Mouse (Mus musculus) cerebellum, adult 2 months (tissue): ENCODE measurements at regions not wholly inside any gene's neighbourhood (a gene's known extent, or its start where the extent isn't known, plus 50 kb on each side); places are given as distances from the start of the nearest gene placed in this dataset.

Experiments
- DNase-seq, 2 experiments: peaks; one replicate each; pipeline ENCODE4 v3.0.0; 2021
- H3K27ac ChIP-seq: fragments of 200-500 bp; 2 replicates; pipeline ENCODE4 v1.5.1; 2012; ENCODE audit warnings: low read length, control low read depth, inconsistent platforms; ENCODE audit not compliant: insufficient read depth
- H3K27me3 ChIP-seq: fragments of 200-500 bp; 2 replicates; pipeline ENCODE4 v1.6.1; 2012; ENCODE audit warnings: inconsistent platforms, mild to moderate bottlenecking, low read length, moderate library complexity; ENCODE audit not compliant: control insufficient read depth, insufficient read depth
- H3K4me1 ChIP-seq: fragments of 200-500 bp; 2 replicates; pipeline ENCODE4 v1.6.1; 2011; ENCODE audit warnings: low read length; ENCODE audit not compliant: control insufficient read depth, insufficient read depth
- H3K4me3 ChIP-seq: fragments of 200-500 bp; replicated peaks from 2 replicates; pipeline ENCODE3; 2011; ENCODE audit warnings: mild to moderate bottlenecking, low read depth, low read length, control low read depth; ENCODE audit not compliant: insufficient read depth
- CTCF ChIP-seq: fragments of 200-500 bp; IDR thresholded peaks from 2 replicates; pipeline ENCODE4 v1.5.1; 2011; ENCODE audit warnings: low read depth, mild to moderate bottlenecking, control low read depth, low read length, moderate library complexity, borderline replicate concordance; ENCODE audit not compliant: insufficient read depth
- POLR2A ChIP-seq: fragments of 200-500 bp; IDR thresholded peaks from 2 replicates; pipeline ENCODE4 v1.6.1; 2011; ENCODE audit warnings: low read length, control low read depth, borderline replicate concordance; ENCODE audit not compliant: insufficient read depth
- WGBS: fragments of 180-500 bp; shearing (Covaris S2); methylation state at CpG from one replicate; pipeline ENCODE4 v1.1.7; 2018; 5-methylcytosine and 5-hydroxymethylcytosine counted together

DNA sequence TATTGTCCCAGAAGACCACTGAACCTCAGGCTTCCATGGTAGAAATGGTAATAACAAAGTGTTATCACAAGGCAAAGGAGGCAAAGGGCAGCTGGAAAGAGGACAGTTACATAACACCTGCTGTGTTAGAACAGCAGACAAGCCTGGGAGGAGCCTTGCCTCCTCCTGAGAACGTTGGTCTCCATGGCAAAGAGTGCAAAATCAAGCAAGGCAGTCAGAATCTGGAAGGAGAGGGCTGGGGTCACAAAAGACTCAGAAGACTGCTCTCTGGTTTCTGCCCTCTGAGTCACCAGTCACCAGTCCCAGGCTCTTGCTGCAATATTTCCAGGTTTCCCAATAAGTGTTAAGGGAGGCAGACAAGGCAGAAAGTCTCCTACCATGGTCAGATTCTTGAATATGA lies 197.3 kb downstream of the Ibtk start:
- no peak for TF ChIP-seq CTCF
- no peak for TF ChIP-seq POLR2A
- Histone ChIP-seq H3K27ac (no peak overlapping the region), H3K27me3 (no peaks in the 10 kb centered on the region), H3K4me1 (no peaks in the 10 kb centered on the region), H3K4me3 (no peak overlapping the region)
- no peak for DNase-seq
- 3% methylated on average over 1 of the region's 1 CpGs for whole genome bisulfite sequencing

DNA sequence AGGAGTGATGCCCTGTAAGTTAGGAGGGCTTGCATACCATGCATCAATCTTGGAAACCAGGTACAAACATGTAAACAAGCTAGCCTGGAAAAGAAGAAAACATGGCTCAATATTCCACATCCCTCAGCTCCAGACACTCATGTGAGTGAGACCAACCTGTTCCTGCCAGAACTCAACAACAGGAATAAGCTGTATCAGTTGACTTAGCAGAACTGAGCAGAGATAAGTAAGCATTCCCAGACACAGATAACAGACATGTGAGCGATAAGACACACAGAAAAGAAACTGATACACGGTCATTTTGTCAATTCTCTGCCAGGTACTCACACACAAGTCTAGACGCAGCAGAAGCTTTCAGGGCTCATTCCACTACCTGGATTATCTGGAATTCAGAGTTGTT lies 198.7 kb downstream of the Ibtk start:
- H3K27me3 ChIP-seq: no peaks in the 10 kb centered on the region
- H3K4me1 ChIP-seq: no peaks in the 10 kb centered on the region
- no peak overlapping the region for H3K27ac ChIP-seq
- TF ChIP-seq CTCF (no peak), POLR2A (no peak)
- H3K4me3 ChIP-seq: no peak overlapping the region
- no peak for DNase-seq
- 91% methylated on average over 3 of the region's 3 CpGs for WGBS

DNA sequence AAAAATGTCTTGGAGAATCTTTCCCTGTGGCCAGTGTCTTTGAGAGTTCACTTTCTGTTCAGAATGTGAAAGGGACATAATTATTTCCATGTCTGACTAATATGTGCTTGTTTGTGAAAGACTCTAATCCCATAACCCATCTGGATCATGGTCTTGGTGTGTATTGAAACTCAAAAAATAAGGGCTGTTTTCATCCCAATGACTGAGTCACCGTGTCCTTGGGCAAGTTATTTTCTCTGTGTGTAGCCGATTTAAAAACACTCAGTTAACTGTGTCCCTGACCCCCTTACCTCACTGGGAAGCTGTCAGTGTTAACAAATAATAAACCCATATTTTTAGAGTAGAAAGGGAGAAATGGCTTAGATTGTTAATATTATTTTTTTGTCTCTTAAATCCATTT lies 202.9 kb downstream of the Ibtk start:
- Histone ChIP-seq H3K27ac (no peak overlapping the region), H3K4me3 (no peak overlapping the region), H3K4me1 (no peaks in the 10 kb centered on the region), H3K27me3 (no peaks in the 10 kb centered on the region)
- WGBS: 89% methylated on average over 2 of the region's 2 CpGs
- DNase-seq: no peak
- TF ChIP-seq POLR2A (no peak), CTCF (no peak)

DNA sequence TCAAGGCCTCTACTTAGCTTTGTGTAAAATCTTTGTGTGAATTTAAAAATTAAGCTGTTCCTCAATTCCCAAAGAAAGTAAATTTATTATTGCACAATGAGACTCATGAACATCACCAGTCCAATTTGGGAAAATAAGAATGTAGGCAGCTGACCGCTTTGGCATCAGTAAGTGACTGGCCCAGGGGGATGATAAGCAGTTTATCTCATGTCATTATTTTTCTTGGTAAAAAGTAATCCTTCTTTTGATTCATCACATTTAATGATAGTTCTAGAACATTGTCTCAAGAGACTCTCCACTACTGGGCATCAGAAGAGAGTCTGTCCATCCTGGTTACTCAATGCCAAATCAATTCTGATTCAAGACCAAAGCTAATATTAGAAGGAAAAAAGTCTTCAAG lies 203.6 kb downstream of the Ibtk start:
- H3K4me3 ChIP-seq: no peak overlapping the region
- no peak for DNase-seq
- no peaks in the 10 kb centered on the region for H3K27me3 ChIP-seq
- 96% methylated on average over 1 of the region's 1 CpGs for WGBS
- H3K4me1 ChIP-seq: no peaks in the 10 kb centered on the region
- no peak overlapping the region for H3K27ac ChIP-seq
- TF ChIP-seq CTCF: no peak
- no peak for TF ChIP-seq POLR2A

DNA sequence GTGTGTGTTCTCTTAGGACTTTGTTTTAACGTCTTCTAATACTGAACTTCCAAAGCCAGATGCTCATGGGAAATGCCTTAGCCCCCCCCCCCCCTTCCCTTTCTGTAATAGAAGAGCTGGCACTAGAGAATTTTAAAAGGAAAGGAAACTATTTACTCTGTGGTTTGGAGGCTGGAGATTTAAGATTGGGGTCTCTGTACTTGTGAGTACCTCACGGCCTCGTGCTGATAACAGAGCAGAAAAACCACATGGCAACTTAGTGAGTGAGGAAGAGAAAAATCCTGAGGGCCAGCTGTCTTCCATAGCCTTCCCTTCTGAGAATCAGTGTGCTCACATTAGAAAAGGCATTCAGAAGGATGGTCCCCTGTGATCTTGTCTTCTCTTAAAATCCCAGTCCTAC lies 210.6 kb downstream of the Ibtk start:
- no peak for TF ChIP-seq CTCF
- H3K27me3 ChIP-seq: no peaks in the 10 kb centered on the region
- no peak overlapping the region for H3K27ac ChIP-seq
- WGBS: 79% methylated on average over 3 of the region's 3 CpGs
- no peak for DNase-seq
- no peak overlapping the region for H3K4me3 ChIP-seq
- H3K4me1 ChIP-seq: no peaks in the 10 kb centered on the region

DNA sequence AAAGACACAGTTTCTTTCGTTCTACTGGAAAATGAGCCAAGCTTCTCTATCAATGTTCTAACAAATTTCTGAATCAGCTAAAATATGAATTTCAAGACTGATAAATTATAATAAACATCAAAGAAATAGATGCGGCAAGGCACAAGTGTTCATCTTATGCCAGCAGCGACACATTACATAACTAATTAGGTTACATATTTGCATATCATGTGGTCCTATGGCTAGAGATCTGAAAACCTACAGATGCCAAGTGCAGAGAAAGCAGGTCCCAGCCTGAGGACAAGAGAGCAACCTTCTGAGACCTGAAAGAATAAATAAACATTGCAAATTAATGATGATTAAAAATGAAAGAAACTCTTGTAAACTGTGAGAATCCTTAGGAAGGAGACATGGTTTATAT lies 201.3 kb upstream of the Tent5a start:
- WGBS: 65% methylated on average over 3 of the region's 3 CpGs
- H3K4me3 ChIP-seq: no peak overlapping the region
- no peaks in the 10 kb centered on the region for H3K4me1 ChIP-seq
- H3K27me3 ChIP-seq: no peaks in the 10 kb centered on the region
- no peak for DNase-seq
- H3K27ac ChIP-seq: no peak overlapping the region
- TF ChIP-seq CTCF (no peak), POLR2A (no peak)

DNA sequence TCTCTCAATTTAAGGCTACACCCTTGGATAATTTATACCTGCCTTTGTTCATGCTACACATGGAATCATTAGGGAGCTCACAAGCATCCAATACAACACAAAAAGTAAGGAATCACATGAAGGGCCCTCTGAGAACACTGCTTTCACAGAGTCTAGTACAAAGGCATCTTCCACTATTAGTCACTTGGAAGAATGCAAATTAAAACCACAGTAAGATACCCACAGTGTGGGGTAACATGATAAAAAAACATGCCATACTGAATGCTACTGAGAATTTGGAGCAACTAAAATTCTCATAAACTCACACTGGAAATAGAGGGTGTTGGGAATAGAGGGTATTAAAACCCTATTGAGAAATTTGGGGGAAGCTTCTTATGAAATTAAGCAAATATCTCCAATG lies 197.6 kb upstream of the Tent5a start:
- Histone ChIP-seq H3K27ac (no peak overlapping the region), H3K27me3 (no peaks in the 10 kb centered on the region), H3K4me1 (no peaks in the 10 kb centered on the region), H3K4me3 (no peak overlapping the region)
- no peak for TF ChIP-seq CTCF
- no peak for TF ChIP-seq POLR2A
- DNase-seq: no peak

DNA sequence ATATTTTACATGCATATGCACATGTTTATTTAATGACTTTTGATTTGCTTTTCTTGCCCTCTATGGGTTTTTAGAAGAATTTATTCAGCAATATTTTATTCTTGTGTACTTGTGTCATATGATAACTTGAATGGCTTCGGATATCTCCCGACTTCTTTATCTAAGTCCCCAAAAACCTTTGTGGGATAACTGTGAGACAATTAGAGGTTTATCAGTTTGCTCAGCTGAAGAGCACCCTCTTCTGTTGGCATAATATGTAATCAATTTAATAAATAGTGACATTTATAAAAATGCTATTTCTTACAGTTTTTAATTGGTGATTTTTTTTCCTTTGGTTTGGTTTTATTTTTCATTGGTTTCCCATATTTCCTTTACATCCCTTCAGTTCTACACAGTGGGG lies 194.2 kb upstream of the Tent5a start:
- Histone ChIP-seq H3K27ac (no peak overlapping the region), H3K27me3 (no peaks in the 10 kb centered on the region), H3K4me3 (no peak overlapping the region), H3K4me1 (no peaks in the 10 kb centered on the region)
- WGBS: 74% methylated on average over 2 of the region's 2 CpGs
- TF ChIP-seq CTCF (no peak), POLR2A (no peak)
- no peak for DNase-seq

DNA sequence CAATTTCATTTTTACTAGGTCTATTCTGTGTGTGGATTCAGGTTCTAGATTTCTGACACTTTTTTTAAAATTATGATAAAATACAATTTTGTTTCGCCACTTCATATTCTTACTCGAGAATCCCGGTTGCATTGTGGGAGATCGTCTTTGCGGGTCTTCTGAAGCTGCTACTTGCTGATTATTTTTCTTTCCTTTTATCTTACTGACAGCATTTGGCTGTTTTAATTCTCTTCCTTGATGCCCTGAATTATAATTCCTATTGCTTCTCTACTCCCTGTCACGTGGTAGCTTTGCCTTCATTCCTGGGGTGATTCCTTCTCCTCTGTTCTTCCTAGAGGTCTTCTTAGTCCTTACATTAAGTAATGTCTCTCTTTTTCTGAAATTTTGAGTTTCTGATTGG lies 193.8 kb upstream of the Tent5a start:
- no peak overlapping the region for H3K27ac ChIP-seq
- no peaks in the 10 kb centered on the region for H3K27me3 ChIP-seq
- TF ChIP-seq CTCF: no peak
- TF ChIP-seq POLR2A: no peak
- DNase-seq: no peak
- H3K4me1 ChIP-seq: no peaks in the 10 kb centered on the region
- WGBS: 87% methylated on average over 6 of the region's 6 CpGs
- no peak overlapping the region for H3K4me3 ChIP-seq
